Mouse (Mus musculus) cerebellum, adult 2 months (tissue): ENCODE measurements at regions not wholly inside any gene's neighbourhood (a gene's known extent, or its start where the extent isn't known, plus 50 kb on each side); places are given as distances from the start of the nearest gene placed in this dataset.

Source experiments
- CTCF ChIP-seq: fragments of 200-500 bp; IDR thresholded peaks from 2 replicates; pipeline ENCODE4 v1.5.1; 2011; ENCODE audit warnings: low read depth, mild to moderate bottlenecking, control low read depth, low read length, moderate library complexity, borderline replicate concordance; ENCODE audit not compliant: insufficient read depth
- POLR2A ChIP-seq: fragments of 200-500 bp; IDR thresholded peaks from 2 replicates; pipeline ENCODE4 v1.6.1; 2011; ENCODE audit warnings: low read length, control low read depth, borderline replicate concordance; ENCODE audit not compliant: insufficient read depth

GRCm38 (mm10) chr5:54419811-54420470, 421.6 kb downstream of the Stim2 start:
- TF ChIP-seq POLR2A (no peak), CTCF (no peak)
